Mouse (Mus musculus) left cerebral cortex, adult 8-10 months (tissue): ENCODE data around the gene Nosip. TPM values are rescaled to one million over a fixed set of nuclear protein-coding genes. Genes with fewer than 3 reads are reported as not detected.
"Not testable (repeated sequence)": the region's sequence is repeated elsewhere in the genome, so short reads cannot be mapped to it uniquely, and the experiment has no call there.

Source experiments
- DNase-seq, 2 experiments: peaks; one replicate each; pipeline ENCODE4 v3.0.0; 2022; ENCODE audit warnings: low spot score in 2 of 2
- total RNA-seq, 4 experiments: library from RNA; stranded (reverse); gene quantifications; 2 replicates each; pipeline ENCODE4 v1.2.4; 2022

Nosip gene
- 10 to 100 TPM; 50.2 to 61.0 (median 57.9) TPM for total RNA-seq

GRCm38 (mm10) chr7:45062239-45062835 lies at the start of gene Nosip, which contains the start of gene Prrg2:
Gene Nosip (plus strand): TSS chr7:45062429.
Gene Prrg2 (minus strand): TSS chr7:45062677.
- DNase-seq: peak; percentile 94 to 96

DNA sequence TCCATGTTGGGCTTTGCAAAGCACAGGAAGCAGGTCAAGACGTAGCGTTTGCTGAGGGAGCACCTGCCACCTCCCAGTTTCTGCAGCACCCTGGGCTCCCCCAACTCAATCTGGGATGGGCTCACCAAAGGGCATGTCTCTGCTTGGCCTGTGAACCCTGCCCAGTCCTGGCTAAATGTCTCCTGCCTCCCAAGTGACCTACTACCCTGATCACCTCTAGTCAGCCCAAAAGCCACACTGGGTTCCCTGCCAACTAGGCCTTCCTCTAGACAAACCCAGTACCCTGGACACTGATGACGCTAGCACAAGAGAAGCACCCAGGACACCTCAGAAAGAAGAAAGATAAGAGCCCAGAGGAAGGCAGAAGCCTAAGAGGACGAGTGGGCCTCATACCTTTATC lies 49.4 kb upstream of the Nosip start:
- DNase-seq: no peak

DNA sequence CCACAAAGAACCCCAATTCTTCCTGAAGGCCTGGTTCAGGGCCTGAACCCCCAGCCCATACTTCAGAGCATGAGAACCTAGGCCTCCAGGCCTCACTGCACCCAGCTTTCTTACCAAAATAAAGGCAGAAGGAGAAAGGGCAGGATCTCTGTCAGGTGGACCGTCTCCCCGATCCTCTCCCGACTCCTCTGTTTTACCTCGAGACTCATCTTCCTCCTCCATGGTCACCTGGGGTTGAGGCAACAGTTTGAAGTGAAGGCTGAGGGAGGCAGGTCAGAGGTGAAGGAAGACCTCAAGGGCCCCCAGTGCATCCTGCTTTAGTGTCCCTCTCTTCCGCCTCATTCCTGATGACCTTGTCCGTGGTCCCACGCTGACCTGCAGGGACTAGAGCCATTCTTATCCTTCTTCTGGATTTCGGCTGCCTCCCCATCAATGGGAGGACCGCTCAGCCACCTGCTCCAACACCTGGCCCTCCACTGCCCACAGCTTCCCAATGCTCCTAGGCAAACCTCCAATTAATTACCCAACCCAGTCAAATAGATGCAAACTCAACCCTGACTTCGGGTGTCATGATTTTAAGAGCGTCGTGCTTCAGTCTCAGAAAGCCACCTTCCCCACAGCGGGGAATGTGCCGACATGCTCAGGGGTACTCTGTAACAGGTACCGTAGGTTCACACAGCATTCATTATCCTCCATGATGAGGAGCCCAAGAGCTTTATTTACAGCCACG lies 48.7 kb upstream of the Nosip start:
- no peak for DNase-seq

DNA sequence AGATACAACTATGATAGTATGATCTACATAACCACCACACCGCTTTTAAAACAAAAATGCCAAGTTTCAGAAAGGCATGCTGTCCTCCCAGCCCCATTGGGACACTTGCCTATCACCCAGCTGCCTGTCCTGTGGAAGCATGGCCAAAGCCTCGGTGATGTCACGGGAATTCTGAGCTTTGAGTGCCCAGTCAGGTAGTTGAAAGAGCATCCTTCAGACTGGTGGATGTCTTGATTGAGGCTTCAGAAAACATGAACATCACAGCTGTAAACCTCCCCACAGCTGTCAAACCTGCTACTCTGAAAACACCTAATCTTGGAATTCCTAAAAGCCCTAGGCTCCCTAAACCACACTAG lies 48.2 kb upstream of the Nosip start:
- DNase-seq: no peak

DNA sequence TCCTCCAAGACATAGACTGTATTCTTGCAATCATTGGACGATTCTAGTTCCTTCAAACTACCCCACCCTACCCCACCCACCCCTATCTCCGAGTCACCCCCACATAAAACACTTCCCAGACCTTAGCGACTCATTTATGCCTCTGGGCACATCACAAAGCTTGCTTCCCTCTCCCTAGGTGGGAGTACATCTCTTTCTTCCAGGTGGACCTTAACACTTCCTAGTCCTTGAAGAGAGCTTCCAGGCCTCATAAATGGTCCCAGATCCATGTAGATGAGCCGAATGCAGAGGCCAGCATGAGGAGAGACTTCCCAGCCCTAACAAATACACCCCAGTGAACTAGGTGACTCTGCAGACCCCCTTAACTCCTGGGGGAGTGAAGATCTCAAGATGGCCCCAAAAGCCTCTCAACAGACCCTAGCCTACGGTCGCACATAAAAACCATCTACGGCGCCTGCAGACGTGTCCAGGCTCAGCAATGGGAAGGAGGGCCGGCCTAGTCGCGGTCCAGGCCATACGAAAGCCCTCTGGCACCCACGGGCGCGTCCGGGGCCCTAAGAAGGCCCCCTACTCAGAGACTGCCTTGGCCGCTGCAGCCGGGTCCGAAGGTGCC lies 46.8 kb upstream of the Nosip start:
- DNase-seq: no peak

DNA sequence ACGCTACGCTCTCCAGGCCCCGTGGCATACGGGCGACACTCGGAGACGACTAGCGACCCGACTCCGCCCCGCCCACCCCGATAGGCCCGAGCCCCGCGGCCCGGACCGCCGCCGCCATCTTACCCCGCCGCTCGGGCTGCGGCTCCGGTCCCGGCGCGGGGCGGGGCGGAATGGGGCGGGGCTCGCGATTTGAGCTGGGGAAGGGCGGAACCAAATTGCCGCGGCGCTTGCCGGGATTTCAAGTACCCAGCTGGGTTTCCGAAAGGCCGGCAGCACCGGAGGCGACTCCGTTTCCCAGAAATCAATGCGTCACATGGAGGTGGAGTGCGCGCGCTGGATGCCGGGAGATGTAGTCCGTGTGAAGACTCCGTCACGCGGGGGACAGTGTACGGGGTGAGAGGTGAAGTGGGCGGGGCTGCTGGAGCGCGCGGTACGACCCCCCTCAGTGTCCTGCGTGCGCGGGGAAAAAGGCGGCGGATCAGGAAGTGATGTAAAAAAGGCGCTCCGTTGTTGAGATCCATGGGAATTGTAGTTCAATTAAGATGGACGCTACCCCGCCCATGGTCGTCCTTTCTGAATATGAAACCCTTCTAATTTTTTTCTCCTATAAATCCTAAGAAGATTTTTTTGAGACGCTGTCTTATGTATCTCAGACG lies 46.1 kb upstream of the Nosip start, which contains the start of gene Scaf1:
Scaf1 (minus strand) TSS at position 407 of the 656 bp plus-strand sequence.
- peak; percentile 97 to 100 for DNase-seq

GRCm38 (mm10) chr7:45016761-45017160 lies 45.5 kb upstream of the Nosip start:
- no peak for DNase-seq

DNA sequence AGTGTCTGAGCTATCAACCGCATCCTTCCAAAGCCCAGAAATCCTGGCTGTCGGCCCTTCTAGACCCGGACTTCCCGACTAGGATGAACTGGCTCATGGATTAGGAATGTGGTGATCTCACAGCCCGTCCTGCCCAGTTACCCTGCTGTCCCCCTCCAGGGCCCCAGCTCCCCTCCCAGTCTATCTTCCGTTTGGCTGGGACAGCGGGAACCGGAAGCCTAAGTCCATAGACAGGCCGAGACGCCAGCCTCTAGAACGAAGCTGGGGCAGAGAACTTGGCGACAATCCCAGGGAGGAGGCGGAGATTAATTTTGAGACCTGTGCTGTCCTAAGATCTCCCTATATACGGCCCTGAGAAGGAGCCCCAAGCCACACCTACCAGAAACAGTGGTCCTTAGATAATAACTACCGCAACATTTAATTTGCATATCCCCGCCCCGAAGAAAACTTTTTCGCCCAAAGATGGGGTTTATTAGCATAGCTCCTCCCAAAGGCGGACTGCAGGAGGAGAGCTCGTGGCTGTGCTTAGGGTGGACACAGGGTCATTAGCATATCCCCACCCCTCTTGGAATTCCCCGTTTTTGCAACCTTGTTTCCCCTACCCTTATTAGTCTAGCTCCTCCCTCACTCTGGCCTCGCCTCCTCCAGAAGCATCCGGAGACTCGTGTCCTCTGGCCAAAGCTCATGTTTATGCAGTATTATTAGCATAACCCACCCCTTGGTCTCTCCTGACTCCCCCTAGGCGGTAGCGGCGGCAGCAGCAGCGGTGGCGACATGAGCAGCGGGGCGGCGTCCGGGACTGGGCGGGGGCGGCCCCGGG lies 44.8 kb upstream of the Nosip start, which contains the start of gene Rras:
Rras (plus strand) TSS at position 720 of the 820 bp plus-strand sequence.
- peak; percentile 49 to 93 for DNase-seq

GRCm38 (mm10) chr7:45019031-45019571 lies 43.1 kb upstream of the Nosip start:
- no peak for DNase-seq

DNA sequence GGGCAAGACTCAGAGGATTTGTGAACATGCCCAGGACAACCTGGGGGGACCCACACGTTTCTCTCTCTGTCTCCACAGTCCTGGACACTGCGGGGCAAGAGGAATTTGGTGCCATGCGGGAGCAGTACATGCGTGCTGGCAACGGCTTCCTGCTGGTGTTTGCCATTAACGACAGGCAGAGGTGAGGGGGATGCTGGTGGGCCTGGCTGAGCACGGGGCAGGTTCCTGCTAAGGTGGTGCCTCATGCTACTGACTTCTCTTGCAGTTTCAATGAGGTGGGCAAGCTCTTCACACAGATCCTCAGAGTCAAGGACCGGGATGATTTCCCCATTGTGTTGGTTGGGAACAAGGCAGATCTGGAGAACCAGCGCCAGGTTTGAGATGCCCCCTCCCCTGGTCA lies 42.0 kb upstream of the Nosip start:
- DNase-seq: no peak

- not testable (repeated sequence) for DNase-seq
Measured at GRCm38 (mm10) chr7:45023711-45024110, 38.5 kb upstream of the Nosip start.

DNA sequence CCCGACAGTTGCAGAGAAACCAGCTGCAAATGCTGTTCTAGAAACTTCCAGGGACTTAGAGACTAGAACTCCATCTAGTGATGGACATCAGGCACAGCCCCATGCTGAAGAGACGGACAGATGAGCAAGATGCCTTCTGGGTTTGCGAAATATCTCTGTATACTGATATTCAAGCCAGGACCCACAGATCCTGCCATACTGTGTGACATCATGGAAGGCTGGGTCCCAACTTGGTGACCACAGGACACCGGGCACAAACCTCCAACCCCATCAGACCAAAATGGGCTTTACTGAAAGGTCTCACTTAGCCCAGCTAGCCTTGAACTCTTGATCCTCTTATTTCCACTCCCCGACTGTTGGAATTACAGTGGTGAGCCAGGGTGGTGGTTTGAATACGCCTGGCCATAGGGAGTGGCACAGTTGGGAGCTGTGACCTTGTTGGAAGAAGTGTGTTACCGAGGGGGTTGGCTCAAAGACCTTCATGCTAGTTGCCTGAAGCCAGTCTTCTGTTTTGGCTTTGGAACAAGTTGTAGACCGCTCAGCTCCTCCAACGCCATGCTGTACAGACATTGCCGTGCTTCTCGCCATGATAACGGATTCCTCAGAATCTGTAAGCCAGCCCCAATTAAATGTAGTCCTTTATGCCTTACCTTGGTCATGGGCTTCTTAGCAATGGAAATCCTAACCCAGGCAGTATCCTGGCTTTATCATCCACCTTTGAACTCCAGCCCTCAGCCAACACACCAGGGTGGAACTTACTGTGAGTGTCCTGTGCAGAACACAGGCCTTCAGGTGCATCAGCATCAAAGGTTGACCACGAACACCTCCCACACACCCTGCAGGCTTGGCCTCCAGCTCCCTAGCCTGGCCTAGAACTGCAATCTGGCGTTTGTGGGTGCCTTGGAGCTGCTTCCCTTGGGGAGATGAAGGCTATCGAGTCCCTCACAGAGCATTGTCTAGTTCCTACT lies 37.7 kb upstream of the Nosip start:
- no peak for DNase-seq

- DNase-seq: no peak
Measured at GRCm38 (mm10) chr7:45025601-45026220, 36.5 kb upstream of the Nosip start.

GRCm38 (mm10) chr7:45026256-45026655 lies 36.0 kb upstream of the Nosip start:
- DNase-seq: no peak

- DNase-seq: no peak
Measured at GRCm38 (mm10) chr7:45027761-45028160, 34.5 kb upstream of the Nosip start.

GRCm38 (mm10) chr7:45028351-45028750 lies 33.9 kb upstream of the Nosip start:
- DNase-seq: no peak

DNA sequence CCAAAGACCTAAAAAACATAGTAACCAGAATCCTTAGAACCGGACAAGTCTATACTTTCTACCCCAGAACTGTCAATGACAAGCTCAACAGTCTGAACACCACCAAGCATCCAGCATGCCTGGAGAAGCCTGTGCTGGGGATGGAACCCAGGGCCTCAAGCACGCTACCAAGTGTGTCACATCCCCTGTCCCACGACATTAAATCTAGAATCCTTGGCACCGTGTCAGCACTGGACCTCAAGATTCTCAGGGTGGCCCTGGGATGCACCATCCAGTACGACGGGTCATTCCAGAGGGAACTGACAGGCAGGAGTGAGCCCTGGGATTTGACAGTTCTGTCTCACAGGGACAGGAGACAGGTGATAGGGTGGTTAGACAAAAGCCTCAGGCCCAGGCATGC lies 32.2 kb upstream of the Nosip start:
- DNase-seq: no peak

DNA sequence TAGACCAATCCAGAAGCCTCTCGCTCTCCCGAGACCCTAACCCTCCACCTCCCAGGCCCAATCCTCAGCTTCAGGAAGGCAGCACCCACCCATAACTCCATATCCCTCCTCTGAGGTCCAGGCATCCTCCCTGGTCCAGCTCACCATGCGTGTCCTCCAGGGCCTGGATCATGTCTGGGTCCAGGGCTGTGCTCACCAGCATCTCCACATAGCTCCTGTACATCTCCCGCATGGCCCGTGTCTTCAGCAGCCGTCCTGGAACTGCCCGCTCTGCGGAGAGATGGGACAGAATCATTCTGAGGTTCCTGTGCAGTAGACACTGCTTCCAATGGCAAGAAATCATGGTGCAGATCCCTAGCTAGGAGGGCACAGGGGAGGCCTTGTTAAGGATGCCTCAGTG lies 31.4 kb upstream of the Nosip start:
- DNase-seq: no peak

GRCm38 (mm10) chr7:45033722-45034359 lies 28.4 kb upstream of the Nosip start:
- DNase-seq: no peak
